Mouse (Mus musculus) left cerebral cortex, postnatal 4 days (tissue): ENCODE data around the gene Chp2. TPM values are rescaled to one million over a fixed set of nuclear protein-coding genes. Genes with fewer than 3 reads are reported as not detected.
"Not testable (repeated sequence)": the region's sequence is repeated elsewhere in the genome, so short reads cannot be mapped to it uniquely, and the experiment has no call there.

Experiments used
- DNase-seq: peaks from one replicate; pipeline ENCODE4 v3.0.0-alpha.2; 2022
- intact Hi-C: fragments of 180-260 bp; cut with DNase I; formaldehyde crosslinking; loops from one replicate; pipeline ENCODE4 v1.15.1; 2025
- total RNA-seq, 2 experiments: library from RNA; stranded (reverse); gene quantifications; 2 replicates each; pipeline ENCODE4 v1.2.3; 2021

The Chp2 gene
- total RNA-seq, 2 experiments from 2014 or later: 1.2 to 1.9 TPM

DNA sequence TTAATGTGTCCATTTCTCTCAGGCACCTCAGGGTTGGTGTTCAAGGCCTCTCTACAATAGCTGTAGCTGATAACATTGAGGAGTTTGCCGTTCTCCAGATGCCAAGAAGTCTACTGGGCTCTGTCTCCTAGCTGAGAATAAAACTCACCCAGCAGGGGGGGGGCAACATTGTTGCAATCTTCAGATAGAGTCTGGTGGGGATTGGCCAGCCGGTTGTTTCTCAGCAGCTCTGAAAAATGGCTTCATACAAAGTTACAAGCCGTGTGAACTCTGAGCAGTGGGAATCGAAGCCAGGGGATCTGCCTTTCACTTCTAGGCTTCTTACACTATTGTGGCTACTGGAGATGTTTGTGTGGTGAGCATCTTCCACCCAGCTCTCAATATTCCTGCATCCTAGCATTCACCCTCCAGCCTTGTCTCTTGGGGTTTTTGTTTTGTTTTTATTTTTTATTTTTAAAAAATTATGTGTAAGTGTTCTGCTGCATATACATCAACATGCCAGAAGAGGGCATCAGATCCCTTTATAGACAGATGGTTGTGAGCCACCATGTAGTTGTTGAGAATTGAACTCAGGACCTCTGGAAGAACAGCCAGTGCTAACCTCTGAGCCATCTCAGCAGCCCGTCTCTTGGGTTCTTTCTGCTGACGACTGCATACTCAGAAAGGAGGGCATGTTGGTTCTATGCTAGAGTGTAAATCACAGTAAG, 21.3 kb downstream of the Chp2 start:
- intact Hi-C loops: no loop called here
- no peak for DNase-seq

DNA sequence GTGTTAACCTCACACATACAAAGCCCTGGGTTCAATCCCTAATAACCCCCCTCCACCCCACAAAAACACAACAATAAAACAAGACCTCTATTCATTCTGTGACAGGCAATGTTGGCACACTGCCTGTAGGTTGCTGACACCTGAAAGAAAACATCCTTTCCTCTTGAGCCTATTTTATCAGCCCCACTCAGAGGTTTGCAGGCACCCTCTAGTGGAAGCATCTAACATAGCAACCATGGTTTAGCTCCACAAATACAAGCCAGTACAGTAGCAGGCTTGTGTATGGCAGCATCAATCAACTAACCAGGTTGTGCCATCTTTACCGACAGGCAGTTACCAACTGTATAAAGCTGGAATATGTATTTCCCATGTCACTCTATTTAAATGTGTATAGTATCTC, 23.0 kb downstream of the Chp2 start:
- peak; percentile 27 for DNase-seq
- intact Hi-C loops: no loop called here

- DNase-seq, intact Hi-C loops: not testable (repeated sequence)
Measured at GRCm38 (mm10) chr7:122242744-122243143, 23.4 kb downstream of the Chp2 start.

DNA sequence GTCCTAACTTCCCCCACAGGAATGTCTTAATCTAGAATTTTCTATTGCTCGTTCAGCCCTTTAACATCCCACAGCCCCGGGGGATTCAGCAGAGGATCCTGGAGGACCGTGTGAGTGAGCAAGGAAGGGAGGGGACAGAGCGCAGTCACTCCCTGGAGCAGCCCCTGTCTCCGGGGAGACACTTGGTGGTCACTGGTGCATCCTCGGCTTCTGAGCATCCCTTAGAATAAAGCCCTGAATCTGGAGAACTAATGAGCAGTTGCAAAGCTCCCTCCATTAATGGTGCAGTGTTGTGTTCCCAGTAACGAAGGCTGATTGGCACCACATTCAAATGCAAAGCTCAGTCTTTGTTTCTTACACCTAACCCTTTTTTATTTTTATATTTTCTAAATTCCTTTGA, 24.9 kb downstream of the Chp2 start:
- DNase-seq: no peak
- intact Hi-C loops: no loop called here

DNA sequence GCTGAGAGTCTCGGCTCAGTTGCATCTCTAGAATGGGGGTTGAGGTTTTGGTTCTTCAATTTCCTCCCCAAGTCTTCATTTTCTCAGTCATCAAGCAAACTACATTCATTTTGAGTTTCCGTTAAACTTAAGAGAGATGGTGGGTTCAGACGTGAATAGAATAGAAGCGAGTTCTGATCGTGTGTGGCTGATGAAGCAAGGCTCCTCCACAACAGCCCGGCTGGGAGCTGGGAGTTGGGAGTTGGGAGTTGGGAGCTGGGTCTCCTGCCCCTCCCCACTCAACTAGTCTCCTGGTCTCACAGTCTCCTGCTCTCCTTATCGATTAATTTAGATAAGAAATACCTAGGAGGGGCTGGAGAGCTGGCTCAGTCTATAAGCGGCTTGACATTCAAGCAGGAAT, 25.3 kb downstream of the Chp2 start:
- intact Hi-C loops: no loop called here
- DNase-seq: no peak

DNA sequence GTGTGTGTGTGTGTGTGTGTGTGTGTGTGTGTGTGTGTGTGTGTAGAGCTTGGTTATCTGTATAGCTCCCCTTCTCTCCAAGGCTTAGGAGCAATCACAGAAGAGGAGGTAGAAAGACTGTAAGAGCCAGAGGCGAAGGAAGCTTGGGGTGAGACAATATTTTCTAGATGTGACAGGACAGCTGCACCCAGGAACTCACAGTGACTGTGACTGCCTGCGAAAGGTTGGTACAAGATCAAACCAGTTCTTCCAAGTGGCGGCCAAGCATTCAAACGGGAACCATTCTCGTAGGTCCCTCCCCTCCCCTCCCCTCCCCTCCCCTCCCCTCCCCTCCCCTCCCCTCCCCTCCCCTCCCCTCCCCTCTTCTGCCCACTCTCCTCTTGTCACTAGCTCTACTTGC, 26.7 kb downstream of the Chp2 start:
- intact Hi-C loops: no loop called here

DNA sequence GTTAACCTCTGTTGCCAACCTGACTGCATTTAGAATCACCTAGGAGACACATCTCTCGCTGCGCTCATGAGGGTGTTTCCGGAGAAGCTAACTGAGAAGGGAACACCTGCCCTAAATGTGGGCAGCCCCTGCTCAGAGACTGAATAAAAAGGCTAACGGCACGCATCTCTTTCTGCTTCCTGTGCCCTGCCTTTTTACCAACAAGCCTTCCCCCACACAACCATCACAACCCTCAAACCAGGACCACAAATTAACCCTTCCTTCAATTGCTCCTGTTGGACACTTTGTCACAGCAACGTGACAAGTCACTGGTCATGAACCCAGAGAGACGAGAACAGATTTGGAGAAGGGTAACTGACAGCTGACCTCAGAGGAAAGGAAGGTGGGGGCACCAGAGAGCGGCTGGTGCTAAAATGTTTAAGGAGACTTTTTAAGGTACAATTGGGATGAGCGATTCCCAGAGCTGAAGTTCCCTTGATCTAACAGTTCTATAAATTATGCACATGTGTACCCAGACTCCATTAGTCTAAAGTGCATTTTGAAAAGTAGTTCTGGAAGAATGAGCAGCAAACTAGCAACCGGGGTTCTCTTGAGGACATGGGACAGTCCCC, 28.1 kb downstream of the Chp2 start:
- no peak for DNase-seq
- intact Hi-C loops: no loop called here

More for the DNA sequence above, 26.7 kb downstream of the Chp2 start:
- no peak for DNase-seq

GRCm38 (mm10) chr7:122249321-122249821, 30.1 kb downstream of the Chp2 start:
- DNase-seq: no peak
- intact Hi-C loops: no loop called here

- intact Hi-C loops: loop anchor here (5.0 kb wide), 1 partner anchor 206 kb away; no protein-coding TSS in a partner anchor
- peak; percentile 81 for DNase-seq
Measured at GRCm38 (mm10) chr7:122251197-122252011, 32.1 kb downstream of the Chp2 start.

DNA sequence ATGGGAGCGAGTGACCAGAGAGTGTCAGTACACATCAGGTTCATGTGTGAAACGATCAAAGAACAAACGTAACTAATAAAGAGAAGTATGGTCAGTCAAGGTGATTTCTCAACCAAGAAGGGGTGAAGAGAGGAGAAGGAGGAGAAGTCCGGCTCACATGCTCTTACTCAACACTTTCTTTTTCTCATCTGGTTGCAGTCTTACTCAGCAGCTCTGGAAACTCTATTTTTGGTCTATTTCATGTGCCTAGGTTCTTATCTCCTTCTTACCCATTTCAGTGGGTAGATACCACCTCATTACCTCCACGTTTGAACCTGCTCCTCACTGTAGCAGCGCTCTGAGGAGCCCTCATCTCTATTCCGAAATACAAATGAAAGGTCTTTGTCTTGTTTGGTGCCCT, 37.4 kb downstream of the Chp2 start:
- intact Hi-C loops: no loop called here
- DNase-seq: no peak

- DNase-seq: no peak
- intact Hi-C loops: no loop called here
Measured at GRCm38 (mm10) chr7:122258521-122258920, 39.2 kb downstream of the Chp2 start.

GRCm38 (mm10) chr7:122260055-122260602, 40.8 kb downstream of the Chp2 start:
- intact Hi-C loops: no loop called here
- no peak for DNase-seq

- intact Hi-C loops: no loop called here
- no peak for DNase-seq
Measured at GRCm38 (mm10) chr7:122268983-122269486, 49.7 kb downstream of the Chp2 start.

DNA sequence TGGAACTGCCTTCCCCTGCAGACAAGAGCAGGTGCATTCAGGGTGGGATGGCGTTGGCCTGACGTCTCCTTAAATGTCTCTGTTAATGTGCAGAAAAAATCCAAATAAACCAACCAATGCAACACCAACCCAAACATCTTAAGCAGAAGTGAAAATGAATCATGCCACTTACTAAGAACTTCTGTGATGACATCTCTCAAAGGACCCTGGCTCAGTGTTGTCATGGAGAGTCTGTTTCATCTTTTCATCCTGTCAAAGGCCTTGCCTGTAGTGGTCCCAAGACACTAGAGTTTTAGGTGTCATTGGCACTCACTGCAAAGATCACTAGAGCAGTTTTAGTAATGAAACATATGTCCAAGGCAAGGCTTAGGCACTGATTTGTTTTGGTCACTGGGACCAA, 53.0 kb downstream of the Chp2 start:
- DNase-seq: no peak
- intact Hi-C loops: no loop called here

Other genes starting within 250 kb of the Chp2 start
- gene Cog7, start 237.8 kb upstream of the Chp2 start, total RNA-seq: 10 to 100 TPM; 24.5 to 26.2 TPM
- 10 to 100 TPM; 57.3 to 57.4 TPM for gene Gga2, start 198.3 kb upstream of the Chp2 start, total RNA-seq
- 10 to 100 TPM; 82.6 to 87.1 TPM for gene Ubfd1, start 152.3 kb upstream of the Chp2 start, total RNA-seq
- gene Ears2, start 152.2 kb upstream of the Chp2 start, total RNA-seq: 1 to 10 TPM; 8.9 to 9.8 TPM
- gene Ndufab1, start 117.6 kb upstream of the Chp2 start, total RNA-seq: 100 to 1,000 TPM; 202 to 220 TPM
- 1 to 10 TPM; 2.8 to 3.8 TPM for gene Palb2, start 86.5 kb upstream of the Chp2 start, total RNA-seq
- 10 to 100 TPM; 96.5 to 96.6 TPM for gene Dctn5, start 86.5 kb upstream of the Chp2 start, total RNA-seq
- gene Plk1, start 60.1 kb upstream of the Chp2 start, total RNA-seq: 1 to 10 TPM; 6.2 to 6.5 TPM
- 1 to 10 TPM; 2.8 to 3.1 TPM for gene Ern2, start 33.3 kb upstream of the Chp2 start, total RNA-seq
- 100 to 1,000 TPM; 365 to 390 TPM for gene Prkcb, start 69.3 kb downstream of the Chp2 start, total RNA-seq